Mouse (Mus musculus) heart, embryonic 16.5 days (tissue): ENCODE results near the gene Prm1. TPM values are rescaled to one million over a fixed set of nuclear protein-coding genes. Genes with fewer than 3 reads are reported as not detected.

Experiments
- ATAC-seq: fragments of 200-750 bp; cut with Nextera tagmentation; replicated peaks from 2 replicates; pipeline ENCODE4 v1.8.0; 2017; ENCODE audit warnings: moderate number of reproducible peaks; ENCODE audit not compliant: insufficient read depth, low FRiP score; ENCODE audit errors: extremely low read depth
- H3K27ac ChIP-seq: fragments of 300-500 bp; sonication (generic); 2 replicates; pipeline ENCODE4 v1.5.1; 2014; ENCODE audit warnings: mild to moderate bottlenecking, low read length, control low read depth, moderate library complexity
- H3K27me3 ChIP-seq: fragments of 300-500 bp; sonication (generic); 2 replicates; pipeline ENCODE4 v1.6.1; 2014; ENCODE audit warnings: low read length, mixed read lengths; ENCODE audit not compliant: control insufficient read depth, insufficient read depth
- H3K36me3 ChIP-seq: fragments of 300-500 bp; sonication (generic); 2 replicates; pipeline ENCODE4 v1.6.1; 2014; ENCODE audit not compliant: control insufficient read depth, insufficient read depth
- H3K4me1 ChIP-seq: fragments of 300-500 bp; sonication (generic); 2 replicates; pipeline ENCODE4 v1.6.1; 2014; ENCODE audit warnings: low read length, mixed read lengths; ENCODE audit not compliant: control insufficient read depth, insufficient read depth
- H3K4me2 ChIP-seq: fragments of 300-500 bp; sonication (generic); 2 replicates; pipeline ENCODE4 v1.6.1; 2014; ENCODE audit warnings: low read depth, mild to moderate bottlenecking, control low read depth, low read length
- H3K4me3 ChIP-seq: fragments of 300-500 bp; sonication (generic); 2 replicates; pipeline ENCODE4 v1.5.1; 2014; ENCODE audit warnings: mild to moderate bottlenecking, control low read depth, low read length
- H3K9ac ChIP-seq: fragments of 300-500 bp; sonication (generic); 2 replicates; pipeline ENCODE4 v1.6.1; 2014; ENCODE audit warnings: low read length, control low read depth
- H3K9me3 ChIP-seq: fragments of 300-500 bp; sonication (generic); replicated peaks from 2 replicates; pipeline ENCODE4 v1.6.1; 2016; ENCODE audit warnings: low read length; ENCODE audit not compliant: control insufficient read depth
- WGBS: fragments of 180-500 bp; shearing (Covaris S2); extraction: QIAGEN DNeasy Blood & Tissue Kit; methylation state at CpG from one replicate; pipeline ENCODE4 v1.1.7; 2014; 5-methylcytosine and 5-hydroxymethylcytosine counted together
- polyA plus RNA-seq: library from polyadenylated mRNA; unstranded; fragments of >200 nt; fragmentation: Nextera tagmentation; extraction: Ambion mirVana; gene quantifications from 2 replicates; pipeline ENCODE4 v1.2.1, GENCODE M21; 2015

Prm1 gene
- polyA plus RNA-seq, 1 experiment from 2014 or later: 0.58 TPM

GRCm38 (mm10) chr16:10786288-10786687, 19.4 kb downstream of the Prm1 start:
- no peaks in the 10 kb centered on the region for H3K9me3 ChIP-seq
- 3% methylated on average over 9 of the region's 9 CpGs for WGBS
- peak overlapping the region; percentile 88 for H3K27ac ChIP-seq
- peak; percentile 25 for ATAC-seq
- H3K4me1 ChIP-seq: peaks cover 46% of the 10 kb centered on the region
- peak overlapping the region; percentile 97 for H3K4me2 ChIP-seq
- H3K9ac ChIP-seq: peak overlapping the region; percentile 70
- H3K27me3 ChIP-seq: no peaks in the 10 kb centered on the region
- H3K4me3 ChIP-seq: peak overlapping the region; percentile 76
- no peaks in the 10 kb centered on the region for H3K36me3 ChIP-seq

GRCm38 (mm10) chr16:10785371-10786231, 20.0 kb downstream of the Prm1 start, which contains the start of gene Socs1:
Gene Socs1, minus strand, starts transcription at chr16:10785536.
- Histone ChIP-seq H3K36me3 (no peaks in the 10 kb centered on the region), H3K4me3 (peak within 1 kb of the TSS; percentile 76), H3K9me3 (no peaks in the 10 kb centered on the region), H3K4me1 (peaks cover 53% of the 10 kb centered on the region), H3K4me2 (peak within 1 kb of the TSS; percentile 97), H3K27me3 (no peaks in the 10 kb centered on the region), H3K9ac (peak within 1 kb of the TSS; percentile 70), H3K27ac (peak within 1 kb of the TSS; percentile 88)
- WGBS: under 1% methylated on average over 57 of the region's 59 CpGs
- ATAC-seq: peak; percentile 77

GRCm38 (mm10) chr16:10784793-10785370, 20.8 kb downstream of the Prm1 start:
- Histone ChIP-seq H3K4me1 (peaks cover 54% of the 10 kb centered on the region), H3K9me3 (no peaks in the 10 kb centered on the region), H3K27ac (peak overlapping the region; percentile 88), H3K4me2 (peak overlapping the region; percentile 97), H3K27me3 (no peaks in the 10 kb centered on the region), H3K36me3 (no peaks in the 10 kb centered on the region), H3K9ac (peak overlapping the region; percentile 70), H3K4me3 (peak overlapping the region; percentile 76)
- ATAC-seq: peak; percentile 63
- under 1% methylated on average over 45 of the region's 55 CpGs for WGBS

- no peaks in the 10 kb centered on the region for H3K27me3 ChIP-seq
- WGBS: 2% methylated on average over 81 of the region's 81 CpGs
- H3K4me3 ChIP-seq: peak overlapping the region; percentile 76
- peak overlapping the region; percentile 97 for H3K4me2 ChIP-seq
- peaks cover 54% of the 10 kb centered on the region for H3K4me1 ChIP-seq
- H3K9me3 ChIP-seq: no peaks in the 10 kb centered on the region
- peak overlapping the region; percentile 88 for H3K27ac ChIP-seq
- peak overlapping the region; percentile 70 for H3K9ac ChIP-seq
- no peaks in the 10 kb centered on the region for H3K36me3 ChIP-seq
- ATAC-seq: peak; percentile 1; the same call in 1 of the 2 replicates
Measured at GRCm38 (mm10) chr16:10783883-10784792, 21.5 kb downstream of the Prm1 start.

- H3K27ac ChIP-seq: no peak overlapping the region
- H3K4me2 ChIP-seq: peak overlapping the region; percentile 97
- no peaks in the 10 kb centered on the region for H3K27me3 ChIP-seq
- no peaks in the 10 kb centered on the region for H3K36me3 ChIP-seq
- whole genome bisulfite sequencing: 54% methylated on average over 8 of the region's 8 CpGs
- H3K4me1 ChIP-seq: peaks cover 54% of the 10 kb centered on the region
- no peaks in the 10 kb centered on the region for H3K9me3 ChIP-seq
- H3K4me3 ChIP-seq: peak overlapping the region; percentile 76
- ATAC-seq: no peak
- H3K9ac ChIP-seq: peak overlapping the region; percentile 70
Measured at GRCm38 (mm10) chr16:10783451-10783850, 22.2 kb downstream of the Prm1 start.

- WGBS: 14% methylated on average over 1 of the region's 1 CpGs
- no peaks in the 10 kb centered on the region for H3K9me3 ChIP-seq
- no peak for ATAC-seq
- H3K4me2 ChIP-seq: peak overlapping the region; percentile 97
- no peaks in the 10 kb centered on the region for H3K36me3 ChIP-seq
- peaks cover 54% of the 10 kb centered on the region for H3K4me1 ChIP-seq
- H3K27ac ChIP-seq: peak overlapping the region; percentile 62; the same call in 1 of the 2 replicates
- peak overlapping the region; percentile 70 for H3K9ac ChIP-seq
- no peaks in the 10 kb centered on the region for H3K27me3 ChIP-seq
- H3K4me3 ChIP-seq: peak overlapping the region; percentile 76
Measured at GRCm38 (mm10) chr16:10783152-10783434, 22.5 kb downstream of the Prm1 start.

GRCm38 (mm10) chr16:10782377-10783151, 23.1 kb downstream of the Prm1 start:
- Histone ChIP-seq H3K27ac (peak overlapping the region; percentile 62), H3K4me2 (peak overlapping the region; percentile 97), H3K9ac (peak overlapping the region; percentile 70), H3K4me1 (peaks cover 54% of the 10 kb centered on the region), H3K27me3 (no peaks in the 10 kb centered on the region), H3K4me3 (peak overlapping the region; percentile 76), H3K9me3 (no peaks in the 10 kb centered on the region), H3K36me3 (no peaks in the 10 kb centered on the region)
- no peak for ATAC-seq
- 32% methylated on average over 6 of the region's 6 CpGs for WGBS

- peak overlapping the region; percentile 62 for H3K27ac ChIP-seq
- ATAC-seq: no peak
- H3K4me1 ChIP-seq: peaks cover 51% of the 10 kb centered on the region
- H3K27me3 ChIP-seq: no peaks in the 10 kb centered on the region
- H3K4me3 ChIP-seq: no peak overlapping the region
- H3K4me2 ChIP-seq: peak overlapping the region; percentile 97
- H3K36me3 ChIP-seq: no peaks in the 10 kb centered on the region
- WGBS: 24% methylated on average over 9 of the region's 9 CpGs
- H3K9ac ChIP-seq: peak overlapping the region; percentile 51
- no peaks in the 10 kb centered on the region for H3K9me3 ChIP-seq
Measured at GRCm38 (mm10) chr16:10781862-10782371, 23.7 kb downstream of the Prm1 start.
